Mouse (Mus musculus): ENCODE measurements around the gene Rom1.
"Not testable (repeated sequence)": the region's sequence is repeated elsewhere in the genome, so short reads cannot be mapped to it uniquely, and the experiment has no call there.

Rom1 gene

GRCm38 (mm10) chr19:8929224-8930088 lies at the start of gene Rom1, which contains the start of gene Eml3:
Gene Rom1 (minus strand): TSS chr19:8929356.
Gene Eml3 (plus strand): TSS chr19:8929552.
- peak; percentile 84 for DNase-seq (ENCODE audit: low spot score)

DNA sequence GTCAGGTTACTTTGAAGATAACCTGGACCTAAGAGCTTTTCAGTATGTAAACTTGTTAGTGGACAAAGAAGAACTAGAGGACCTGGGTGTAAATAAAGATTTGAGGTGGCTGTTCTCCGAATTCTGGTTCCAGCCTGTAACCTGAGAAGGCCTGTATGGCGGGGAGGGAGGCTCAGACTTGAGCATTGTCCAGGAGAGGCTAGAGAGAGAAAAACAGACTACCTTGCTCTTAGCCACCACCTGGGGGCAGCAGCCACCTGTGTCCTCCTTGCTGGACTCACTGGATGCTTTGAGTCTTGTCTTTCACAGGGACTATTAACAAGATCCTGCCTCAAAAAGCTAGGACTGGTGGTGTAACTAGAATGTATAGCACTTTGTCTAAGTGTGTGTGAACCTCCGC lies 47.4 kb upstream of the Rom1 start:
- DNase-seq (ENCODE audit: low spot score): no peak

DNA sequence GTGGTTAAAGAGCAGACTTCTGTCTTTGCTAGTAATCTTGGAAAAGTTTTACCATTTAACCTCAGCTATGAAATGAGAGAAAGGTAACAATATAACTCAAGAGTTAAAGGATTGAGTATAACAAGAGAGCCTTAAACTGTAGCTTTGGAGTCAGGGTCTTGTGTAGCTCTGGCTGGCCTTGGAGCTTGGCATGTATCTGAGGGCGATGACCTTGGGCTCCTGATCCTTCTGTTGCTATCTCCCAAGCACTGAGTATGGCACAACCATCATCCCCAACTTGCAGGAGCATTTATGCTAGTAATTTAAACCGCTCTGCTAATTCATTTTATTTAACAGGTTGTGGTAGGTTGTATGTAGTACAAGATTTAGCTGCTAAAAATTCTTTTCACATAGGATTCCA lies 46.3 kb upstream of the Rom1 start:
- no peak for DNase-seq (ENCODE audit: low spot score)

- DNase-seq (ENCODE audit: low spot score): no peak
Observed at GRCm38 (mm10) chr19:8974638-8975037, 45.5 kb upstream of the Rom1 start.

- not testable (repeated sequence) for DNase-seq (ENCODE audit: low spot score)
Observed at GRCm38 (mm10) chr19:8972491-8972890, 43.3 kb upstream of the Rom1 start.

GRCm38 (mm10) chr19:8967893-8968292 lies 38.7 kb upstream of the Rom1 start:
- no peak for DNase-seq (ENCODE audit: low spot score)

DNA sequence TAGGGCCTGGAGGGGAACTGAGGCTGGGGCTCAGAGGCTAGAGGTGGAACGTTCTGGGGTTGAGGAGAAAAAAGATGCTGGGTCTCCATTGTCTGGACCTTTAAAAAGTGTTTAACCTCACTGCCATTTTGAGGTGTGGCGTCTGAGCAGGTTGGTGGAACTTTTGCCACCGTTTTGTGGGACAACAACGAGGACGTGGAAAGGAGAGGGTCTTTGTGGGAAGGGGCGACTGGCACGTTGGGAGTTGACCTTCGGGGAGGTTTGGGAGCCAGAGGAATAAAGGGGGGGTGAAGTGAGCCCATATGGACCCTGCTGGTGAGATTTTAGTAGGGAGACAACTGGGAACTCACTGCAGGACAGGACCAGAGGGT lies 38.2 kb upstream of the Rom1 start:
- DNase-seq (ENCODE audit: low spot score): no peak

GRCm38 (mm10) chr19:8966590-8967372 lies 37.6 kb upstream of the Rom1 start, which contains the start of gene Eef1g:
Gene Eef1g (plus strand): TSS chr19:8967041.
- DNase-seq (ENCODE audit: low spot score): peak; percentile 90

DNA sequence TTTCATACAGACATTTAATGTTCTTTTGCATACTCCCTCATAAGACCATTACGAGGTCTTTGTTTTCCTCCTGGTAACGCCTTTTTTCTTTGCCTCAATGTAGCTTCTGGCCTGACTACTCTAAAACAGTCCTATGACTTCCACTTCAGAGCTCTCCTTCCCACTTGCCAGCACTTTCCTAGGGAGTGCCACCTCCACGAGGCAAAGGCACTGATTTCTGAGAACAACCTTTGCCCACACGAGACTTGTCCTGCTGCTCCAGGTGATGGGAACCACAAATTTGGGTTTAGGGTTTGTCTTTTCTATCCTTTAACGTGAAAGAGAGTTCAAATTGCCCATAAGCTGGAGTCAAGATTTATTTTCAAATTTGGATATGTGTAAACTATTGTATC lies 37.0 kb upstream of the Rom1 start:
- no peak for DNase-seq (ENCODE audit: low spot score)

DNA sequence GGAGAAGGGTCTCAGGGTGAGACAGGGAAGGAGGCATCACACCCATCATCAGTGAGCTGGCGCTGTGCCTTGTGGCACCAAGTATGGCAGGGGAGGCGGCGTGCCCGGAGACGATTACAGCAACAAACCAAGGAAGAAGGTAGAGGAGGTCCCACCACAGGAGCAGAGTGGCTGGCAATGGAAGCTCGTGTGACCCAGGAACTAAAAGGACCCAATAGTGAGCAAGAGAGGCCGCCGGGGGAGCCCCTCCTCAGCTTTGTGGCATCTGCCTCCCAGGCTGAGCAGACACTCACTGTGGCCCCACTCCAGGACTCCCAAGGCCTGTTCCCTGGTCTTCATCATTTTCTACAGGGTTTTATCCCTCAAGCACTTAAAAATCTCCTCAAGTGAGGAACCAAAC lies 36.6 kb upstream of the Rom1 start:
- no peak for DNase-seq (ENCODE audit: low spot score)

DNA sequence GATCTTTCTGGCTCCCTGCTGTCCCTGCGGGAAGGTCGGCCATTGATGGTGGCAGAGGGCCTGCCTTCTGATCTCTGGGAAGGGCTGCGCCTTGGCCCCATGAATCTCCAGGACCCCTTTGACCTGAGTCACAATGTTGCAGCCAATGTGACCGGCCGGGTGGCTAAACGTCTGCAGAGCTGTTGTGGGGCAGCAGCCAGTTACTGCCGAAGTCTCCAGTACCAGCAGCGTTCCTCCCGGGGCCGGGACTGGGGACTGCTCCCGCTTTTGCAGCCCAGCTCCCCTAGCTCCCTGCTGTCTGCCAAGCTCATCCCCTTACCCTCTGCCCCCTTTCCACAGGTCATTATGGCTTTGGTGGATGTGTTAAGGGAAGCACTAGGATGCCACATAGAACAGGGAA lies 35.9 kb upstream of the Rom1 start:
- no peak for DNase-seq (ENCODE audit: low spot score)

- DNase-seq (ENCODE audit: low spot score): no peak
Observed at GRCm38 (mm10) chr19:8962256-8962655, 33.1 kb upstream of the Rom1 start.

GRCm38 (mm10) chr19:8954171-8954570 lies 25.0 kb upstream of the Rom1 start:
- DNase-seq (ENCODE audit: low spot score): no peak

- DNase-seq (ENCODE audit: low spot score): peak; percentile 81
Observed at GRCm38 (mm10) chr19:8953135-8954039, 24.2 kb upstream of the Rom1 start, which contains the start of gene Tut1. Gene Tut1 (plus strand): TSS chr19:8953847.

DNA sequence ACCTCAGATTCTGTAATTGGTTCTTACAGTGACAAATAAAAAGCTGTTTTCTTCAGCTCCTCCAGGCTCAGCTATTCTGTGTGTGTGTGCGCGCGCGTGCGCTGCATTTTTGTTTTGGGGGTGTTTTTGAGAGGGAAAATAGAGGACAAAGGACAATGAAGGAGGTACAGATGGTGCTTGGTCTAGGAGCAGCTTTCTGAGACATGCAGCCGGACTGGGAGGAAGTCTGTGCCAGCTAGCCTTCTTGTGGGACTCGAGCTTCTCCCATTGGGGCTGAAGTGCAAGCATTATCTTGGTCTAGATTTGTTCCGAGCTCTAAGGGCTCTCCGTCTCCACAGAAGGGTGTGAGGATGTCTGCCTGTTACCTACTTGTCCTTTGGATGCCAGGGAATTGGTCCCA lies 23.1 kb upstream of the Rom1 start:
- DNase-seq (ENCODE audit: low spot score): no peak

DNA sequence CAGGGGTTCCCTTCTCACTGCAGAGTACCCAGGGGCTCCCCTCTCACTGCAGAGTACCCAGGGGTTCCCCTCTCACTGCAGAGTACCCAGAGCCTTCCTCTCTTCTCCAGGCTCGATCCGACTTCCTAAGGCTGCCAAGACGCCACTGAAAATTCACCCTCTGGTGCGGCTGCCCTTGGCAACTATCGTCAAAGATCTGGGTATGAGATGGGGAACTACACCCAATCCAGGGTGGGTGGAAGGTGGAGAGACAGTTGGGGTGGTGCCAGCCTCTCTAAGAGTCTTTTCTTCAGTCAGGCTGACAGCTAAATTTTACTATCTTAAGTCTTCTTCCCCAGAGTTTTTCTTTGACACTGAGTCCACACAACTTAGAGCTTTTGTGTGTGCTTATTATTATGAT lies 21.0 kb upstream of the Rom1 start:
- no peak for DNase-seq (ENCODE audit: low spot score)

DNA sequence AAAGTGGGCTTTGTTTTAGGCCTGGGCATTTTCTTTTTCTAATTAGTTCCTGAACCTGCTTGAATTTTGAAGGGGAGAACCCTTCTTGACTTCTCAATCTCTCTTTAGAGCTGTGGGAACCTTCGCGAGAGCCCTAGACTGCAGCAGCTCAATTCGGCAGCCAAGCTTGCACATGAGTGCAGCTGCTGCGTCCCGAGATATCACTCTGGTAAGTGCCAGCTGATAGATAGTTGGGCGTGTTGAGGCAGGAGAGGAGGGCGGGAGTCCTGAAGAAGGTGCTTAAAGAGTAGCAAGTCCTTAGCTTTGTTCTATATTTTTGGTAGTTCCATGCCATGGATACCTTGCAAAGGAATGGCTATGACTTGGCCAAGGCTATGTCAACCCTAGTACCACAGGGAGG lies 17.8 kb upstream of the Rom1 start:
- no peak for DNase-seq (ENCODE audit: low spot score)

DNA sequence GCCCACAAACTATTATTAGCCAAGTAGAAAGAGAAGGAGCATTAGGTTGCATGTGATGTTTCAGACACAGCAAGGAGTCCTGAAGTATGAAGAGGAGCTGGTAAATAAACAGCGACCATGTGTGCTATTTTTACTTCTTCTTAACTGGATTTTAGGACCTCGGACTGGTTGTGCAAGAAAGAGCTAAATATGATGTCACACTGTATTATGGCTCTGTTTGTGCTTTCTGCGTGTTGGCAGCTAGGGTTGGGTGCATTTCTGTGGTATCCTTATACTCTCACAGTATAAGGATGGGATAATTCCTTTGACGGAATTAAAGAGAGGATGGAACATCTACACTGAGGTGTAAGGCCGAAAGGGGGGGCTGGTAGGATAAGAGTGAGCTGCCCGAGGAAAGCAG lies 16.1 kb upstream of the Rom1 start:
- DNase-seq (ENCODE audit: low spot score): no peak

DNA sequence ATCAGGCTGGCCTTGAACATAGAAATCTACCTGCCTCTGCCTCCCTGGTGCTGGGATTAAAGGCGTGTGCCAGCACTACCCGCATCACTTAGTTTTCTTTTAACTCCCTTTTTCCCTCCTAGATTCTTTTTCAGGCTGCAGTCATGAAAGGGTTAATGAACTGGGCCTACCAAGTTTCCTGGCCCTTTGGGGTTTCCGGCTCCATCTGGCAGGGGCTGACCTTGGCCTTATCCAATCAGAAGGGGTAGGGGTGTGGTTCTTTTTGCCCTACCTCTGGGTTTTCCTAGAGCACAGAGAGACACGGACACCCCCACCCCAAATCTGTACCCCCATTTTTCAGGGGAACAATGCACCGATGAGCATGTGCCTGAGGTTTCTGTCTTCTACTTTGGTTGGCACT lies 15.6 kb upstream of the Rom1 start:
- DNase-seq (ENCODE audit: low spot score): peak; percentile 60

- peak; percentile 47 for DNase-seq (ENCODE audit: low spot score)
Observed at GRCm38 (mm10) chr19:8944062-8944461, 14.9 kb upstream of the Rom1 start.

DNA sequence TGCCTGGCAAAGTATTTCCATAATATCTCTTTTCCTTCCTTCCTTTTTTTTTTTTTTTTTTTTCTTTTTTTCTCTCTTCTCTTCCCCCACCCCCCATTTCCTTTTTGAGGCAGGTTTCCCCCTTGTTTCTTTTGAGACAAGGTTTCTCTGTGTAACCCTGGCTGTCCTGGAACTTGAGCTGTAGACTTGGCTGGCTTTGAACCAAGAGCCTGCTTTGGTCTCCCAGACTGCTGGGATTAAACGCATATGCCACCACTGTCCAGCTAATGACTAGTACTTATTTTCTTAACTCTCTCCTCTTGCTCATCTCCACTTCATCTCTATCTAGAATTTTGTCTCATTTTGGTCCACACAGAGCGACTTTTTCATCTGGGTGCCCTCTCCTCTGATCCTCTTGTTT lies 13.9 kb upstream of the Rom1 start:
- DNase-seq (ENCODE audit: low spot score): no peak

Data from urinary bladder, postnatal 25 days (tissue).